Mouse (Mus musculus) ES-Bruce4 (cell line): ENCODE data around the gene Sox21.

ENCODE experiments used
- CTCF ChIP-seq: IDR thresholded peaks from one replicate; pipeline ENCODE4 v1.8.1; 2011; ENCODE audit warnings: low read depth, low read length
- EP300 ChIP-seq: IDR thresholded peaks from 2 replicates; pipeline ENCODE4 v1.6.1; 2011; ENCODE audit warnings: low read depth, low read length; ENCODE audit not compliant: insufficient read depth
- POLR2A ChIP-seq: IDR thresholded peaks from one replicate; pipeline ENCODE4 v1.8.1; 2011; ENCODE audit warnings: low read length; ENCODE audit not compliant: insufficient read depth

GRCm38 (mm10) chr14:118272594-118273555 is 36.0 kb upstream of the Sox21 start:
- TF ChIP-seq EP300, result no peak
- no peak for TF ChIP-seq CTCF
- no peak for TF ChIP-seq POLR2A
